8 mouse cellular contexts compared by ENCODE assay signal in the genomic region with DNA sequence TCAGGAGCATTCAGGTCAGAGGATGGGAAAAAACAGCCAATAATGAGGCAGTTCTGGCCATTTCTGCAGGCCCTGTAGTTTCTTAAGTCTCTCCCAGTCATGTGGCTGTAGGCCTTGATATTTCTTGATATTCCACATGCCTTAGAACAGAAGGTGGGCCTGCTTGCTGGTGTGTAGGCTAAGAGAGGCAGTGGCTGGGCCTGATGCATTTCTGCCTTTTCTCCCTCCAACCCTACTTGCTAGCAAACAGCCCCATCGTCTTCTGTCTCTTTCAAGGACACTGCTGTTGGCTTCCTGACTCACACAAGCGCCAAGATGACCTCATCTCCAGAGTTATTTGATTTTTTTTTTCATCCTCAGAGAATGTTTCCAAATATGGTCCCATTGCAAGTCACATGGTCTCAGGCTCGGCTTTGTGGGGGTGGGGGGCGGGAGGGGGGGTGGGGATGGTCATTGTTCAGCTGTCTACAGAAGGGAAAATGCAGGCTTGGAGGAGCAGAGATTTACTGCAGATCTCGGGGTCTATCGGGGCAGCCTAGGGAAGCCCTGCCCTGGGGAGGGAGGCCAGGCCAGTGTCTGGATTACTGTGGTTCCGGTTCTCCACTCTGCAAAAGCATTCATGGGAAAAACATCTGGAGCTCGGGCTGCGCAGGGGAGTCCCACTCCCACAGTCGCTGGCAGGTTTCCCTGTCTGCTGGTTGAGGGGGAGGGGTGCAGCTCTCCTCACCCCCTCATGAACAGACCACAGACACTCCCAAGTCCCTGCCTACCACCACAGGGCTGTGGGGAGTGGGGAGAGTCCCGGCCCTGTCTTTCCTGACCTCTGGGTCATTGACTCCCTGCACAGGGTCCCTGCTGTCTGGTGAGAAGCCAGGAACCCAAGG. TPM values are rescaled to one million over a fixed set of nuclear protein-coding genes. Genes with fewer than 3 reads are reported as not detected.
DNase-seq lines count a peak whose midpoint lies in the region; ATAC-seq and TF ChIP-seq lines count a peak whose summit lies in the region.

No protein-coding gene starts in this region.

- TF ChIP-seq CTCF in E14TG2a.4 (conservative IDR thresholded peaks at IDR 0.05; ENCODE audit: low read length), result no peak
- no peak for TF ChIP-seq CTCF in olfactory bulb, adult 2 months (IDR thresholded peaks at IDR 0.05; ENCODE audit: insufficient read depth, low read depth, low read length)

- no peaks in the 10 kb centered on the region for H3K9me3 ChIP-seq in E14TG2a.4 (ENCODE audit: low read length)
- no peaks in the 10 kb centered on the region for H3K9me3 ChIP-seq in intestine, embryonic 14.5 days (ENCODE audit: control insufficient read depth, low read length)
- H3K9me3 ChIP-seq in liver, embryonic 15.5 days (replicated peaks), result no peaks in the 10 kb centered on the region

- DNase-seq in gastrocnemius, postnatal 25 days, result peak; percentile 88
- DNase-seq in intestine, embryonic 14.5 days (ENCODE audit: low spot score), result peak; percentile 90
- no peak for DNase-seq in spleen, adult 18-20 months

- peak; percentile 92 for ATAC-seq in intestine, embryonic 14.5 days (replicated peaks; ENCODE audit: low FRiP score, low TSS enrichment, low read depth)
- no peak for ATAC-seq in liver, embryonic 15.5 days (ENCODE audit: insufficient read depth)
- no peak for ATAC-seq in activated CD4-positive, CD25-positive, alpha-beta regulatory T cell, adult 4 months

- peak overlapping the region; percentile 22 for H3K9ac ChIP-seq in intestine, embryonic 14.5 days (ENCODE audit: low read length)
- no peak overlapping the region for H3K9ac ChIP-seq in liver, embryonic 15.5 days

- H3K36me3 ChIP-seq in E14TG2a.4 (ENCODE audit: insufficient read depth, low read length), result no peaks in the 10 kb centered on the region
- H3K36me3 ChIP-seq in intestine, embryonic 14.5 days (ENCODE audit: control insufficient read depth, insufficient read depth, low read length), result no peaks in the 10 kb centered on the region
- no peaks in the 10 kb centered on the region for H3K36me3 ChIP-seq in liver, embryonic 15.5 days (replicated peaks)

- no peaks in the 10 kb centered on the region for H3K27me3 ChIP-seq in E14TG2a.4 (ENCODE audit: insufficient read depth, low read length)
- no peaks in the 10 kb centered on the region for H3K27me3 ChIP-seq in intestine, embryonic 14.5 days (replicated peaks; ENCODE audit: control insufficient read depth, insufficient read depth, low read length)
- peaks cover 15% of the 10 kb centered on the region; the same call in 1 of the 2 replicates for H3K27me3 ChIP-seq in liver, embryonic 15.5 days

- TF ChIP-seq POLR2A in olfactory bulb, adult 2 months (IDR thresholded peaks at IDR 0.05; ENCODE audit: insufficient read depth, low read depth, low read length), result no peak

- peaks cover 60% of the 10 kb centered on the region for H3K4me1 ChIP-seq in E14TG2a.4 (replicated peaks; ENCODE audit: low read depth, low read length)
- H3K4me1 ChIP-seq in brown adipose tissue, adult 24 weeks (ENCODE audit: control insufficient read depth, insufficient read depth, insufficient read length, low read length), result peaks cover 24% of the 10 kb centered on the region
- peaks cover 35% of the 10 kb centered on the region for H3K4me1 ChIP-seq in intestine, embryonic 14.5 days (replicated peaks; ENCODE audit: control insufficient read depth, insufficient read depth, low read length)
- H3K4me1 ChIP-seq in liver, embryonic 15.5 days (replicated peaks), result peaks cover 10% of the 10 kb centered on the region
- peaks cover 35% of the 10 kb centered on the region for H3K4me1 ChIP-seq in olfactory bulb, adult 2 months (ENCODE audit: control insufficient read depth, insufficient read depth, low read length)

- 6% methylated on average over 11 of the region's 11 CpGs for whole genome bisulfite sequencing in intestine, embryonic 14.5 days
- WGBS in liver, embryonic 15.5 days (ENCODE audit: insufficient replicate concordance), result 8% methylated on average over 11 of the region's 11 CpGs
- WGBS in olfactory bulb, adult 2 months, result 9% methylated on average over 11 of the region's 11 CpGs

- peak overlapping the region; percentile 60 for H3K4me3 ChIP-seq in E14TG2a.4 (replicated peaks; ENCODE audit: low read length)
- 0 out of 2 replicates have a peak overlapping the region, but pooled peaks have one; percentile 2 for H3K4me3 ChIP-seq in brown adipose tissue, adult 24 weeks (ENCODE audit: insufficient read depth, low read depth, low read length)
- H3K4me3 ChIP-seq in intestine, embryonic 14.5 days (ENCODE audit: low read depth, low read length), result no peak overlapping the region
- no peak overlapping the region for H3K4me3 ChIP-seq in liver, embryonic 15.5 days (replicated peaks)
- no peak overlapping the region for H3K4me3 ChIP-seq in olfactory bulb, adult 2 months (ENCODE audit: insufficient read depth, low read depth, low read length)

- peak overlapping the region; percentile 26 for H3K4me2 ChIP-seq in intestine, embryonic 14.5 days (ENCODE audit: low read length)
- no peak overlapping the region for H3K4me2 ChIP-seq in liver, embryonic 15.5 days

- peak overlapping the region; percentile 98 for H3K27ac ChIP-seq in brown adipose tissue, adult 24 weeks (replicated peaks; ENCODE audit: low read depth, low read length)
- peak overlapping the region; percentile 98 for H3K27ac ChIP-seq in intestine, embryonic 14.5 days (ENCODE audit: low read depth)
- peak overlapping the region; percentile 9; the same call in 1 of the 2 replicates for H3K27ac ChIP-seq in liver, embryonic 15.5 days (replicated peaks)
- H3K27ac ChIP-seq in olfactory bulb, adult 2 months (ENCODE audit: insufficient read depth, low read depth, low read length), result peak overlapping the region; percentile 99

RNA-seq across cellular contexts. Expression of a gene that starts 7.0 kb away (rescaled TPM):
- 56.5 and 59.6 TPM in 2 replicates for polyA plus RNA-seq in brown adipose tissue, adult 24 weeks (2012; ENCODE audit: insufficient read depth, insufficient read length, missing spikeins)
- 10 to 100 TPM; 47.8 to 57.9 TPM for total RNA-seq in gastrocnemius, postnatal 25 days (2021)
- polyA plus RNA-seq in intestine, embryonic 14.5 days (2014; fragmentation: Nextera tagmentation; extraction: Ambion mirVana), result 0.58 and 0.84 TPM in 2 replicates
- polyA plus RNA-seq in liver, embryonic 15.5 days (2015; fragmentation: Nextera tagmentation; extraction: Ambion mirVana), result 0.13 and 0.15 TPM in 2 replicates
- not detected in 2 replicates for polyA plus RNA-seq in olfactory bulb, adult 2 months (2012; ENCODE audit: insufficient read depth, insufficient read length, low replicate concordance, missing spikeins)
- polyA plus RNA-seq in activated CD4-positive, CD25-positive, alpha-beta regulatory T cell, adult 4 months (2017; shearing (Covaris generic)), result not detected

RNA-seq across cellular contexts. Expression of a gene that starts 12.9 kb away (rescaled TPM):
- polyA plus RNA-seq in brown adipose tissue, adult 24 weeks (2012; ENCODE audit: insufficient read depth, insufficient read length, missing spikeins), result 78.0 and 123 TPM in 2 replicates
- total RNA-seq in gastrocnemius, postnatal 25 days (2021), result 1,000 to 10,000 TPM; 2,592 to 3,528 TPM
- 0.35 and 0.65 TPM in 2 replicates for polyA plus RNA-seq in intestine, embryonic 14.5 days (2014; fragmentation: Nextera tagmentation; extraction: Ambion mirVana)
- polyA plus RNA-seq in liver, embryonic 15.5 days (2015; fragmentation: Nextera tagmentation; extraction: Ambion mirVana), result 0.26 and 0.37 TPM in 2 replicates
- polyA plus RNA-seq in olfactory bulb, adult 2 months (2012; ENCODE audit: insufficient read depth, insufficient read length, low replicate concordance, missing spikeins), result not detected in 2 replicates
- not detected for polyA plus RNA-seq in activated CD4-positive, CD25-positive, alpha-beta regulatory T cell, adult 4 months (2017; shearing (Covaris generic))

Comparison
In these comparisons a context has a peak if more than half of its experiments do, and no peak if none do; other contexts are left out.
1. H3K4me3 ChIP-seq: peak in E14TG2a.4 (single experiment) and brown adipose tissue, adult 24 weeks (single experiment); none in intestine, embryonic 14.5 days (single experiment), liver, embryonic 15.5 days (single experiment) and olfactory bulb, adult 2 months (single experiment).
2. H3K27ac ChIP-seq: peak in every context shown above with its lines; median percentile 99 in olfactory bulb, adult 2 months; 98 in brown adipose tissue, adult 24 weeks; 98 in intestine, embryonic 14.5 days; 9 in liver, embryonic 15.5 days.
3. DNase-seq: peak in gastrocnemius, postnatal 25 days (single experiment) and intestine, embryonic 14.5 days (single experiment); none in spleen, adult 18-20 months (0 of 2).
4. RNA of a gene that starts 7.0 kb away (polyA plus RNA-seq): 56.5 to 59.6 TPM in brown adipose tissue, adult 24 weeks; 0.58 to 0.84 TPM in intestine, embryonic 14.5 days, 0.13 to 0.15 TPM in liver, embryonic 15.5 days, not detected in activated CD4-positive, CD25-positive, alpha-beta regulatory T cell, adult 4 months and not detected in olfactory bulb, adult 2 months; every median in the first group is over 10 times any median in the second.
5. RNA of a gene that starts 12.9 kb away (polyA plus RNA-seq): 78.0 to 123 TPM in brown adipose tissue, adult 24 weeks; not detected in activated CD4-positive, CD25-positive, alpha-beta regulatory T cell, adult 4 months, 0.26 to 0.37 TPM in liver, embryonic 15.5 days, 0.35 to 0.65 TPM in intestine, embryonic 14.5 days and not detected in olfactory bulb, adult 2 months; every median in the first group is over 10 times any median in the second.